Mouse (Mus musculus): ENCODE data around the gene Rnase13. TPM values are rescaled to one million over a fixed set of nuclear protein-coding genes. Genes with fewer than 3 reads are reported as not detected.
"Not testable (repeated sequence)": the region's sequence is repeated elsewhere in the genome, so short reads cannot be mapped to it uniquely, and the experiment has no call there.

The Rnase13 gene
- total and polyA plus RNA-seq, 2 experiments from 2014 or later, result not detected

- Histone ChIP-seq H3K36me3 (ENCODE audit: insufficient read depth, low read length) (no peaks in the 10 kb centered on the region), H3K9ac (replicated peaks; ENCODE audit: low read length, poor library complexity, severe bottlenecking) (no peak overlapping the region), H3K4me3 (ENCODE audit: low read depth, low read length) (no peak overlapping the region), H3K4me1 (ENCODE audit: insufficient read depth, low read length) (no peaks in the 10 kb centered on the region), H3K4me2 (ENCODE audit: low read depth, low read length, poor library complexity, severe bottlenecking) (no peak overlapping the region), H3K9me3 (ENCODE audit: low read length) (no peaks in the 10 kb centered on the region), H3K27me3 (ENCODE audit: insufficient read depth, low read length) (no peaks in the 10 kb centered on the region), H3K27ac (ENCODE audit: low read depth, low read length) (peak overlapping the region; percentile 49; the same call in 1 of the 2 replicates)
- peak; percentile 81 for DNase-seq (ENCODE audit: low spot score)
- WGBS, result 68% methylated on average over 8 of the region's 8 CpGs
- TF ChIP-seq CTCF (IDR thresholded peaks at IDR 0.05), result no peak
- ATAC-seq (ENCODE audit: low FRiP score), result no peak
These were observed 6.9 kb upstream of the Rnase13 start for GRCm38 (mm10) chr14:51929309-51929943.

- H3K27ac ChIP-seq (ENCODE audit: low read depth, low read length); H3K4me2 ChIP-seq (ENCODE audit: low read depth, low read length, poor library complexity, severe bottlenecking); H3K4me3 ChIP-seq (ENCODE audit: low read depth, low read length); H3K27me3 ChIP-seq (ENCODE audit: insufficient read depth, low read length); H3K4me1 ChIP-seq (ENCODE audit: insufficient read depth, low read length); H3K9ac ChIP-seq (replicated peaks; ENCODE audit: low read length, poor library complexity, severe bottlenecking); H3K36me3 ChIP-seq (ENCODE audit: insufficient read depth, low read length); H3K9me3 ChIP-seq (ENCODE audit: low read length); DNase-seq (ENCODE audit: low spot score); ATAC-seq (ENCODE audit: low FRiP score): not testable (repeated sequence)
- 93% methylated on average over 11 of the region's 11 CpGs for WGBS
These were observed 4.4 kb upstream of the Rnase13 start for GRCm38 (mm10) chr14:51926930-51927329.

GRCm38 (mm10) chr14:51923492-51923891, 919 bp upstream of the Rnase13 start:
- Histone ChIP-seq H3K9ac (replicated peaks; ENCODE audit: low read length, poor library complexity, severe bottlenecking) (no peak overlapping the region), H3K4me3 (ENCODE audit: low read depth, low read length) (no peak overlapping the region), H3K9me3 (ENCODE audit: low read length) (no peaks in the 10 kb centered on the region), H3K27me3 (ENCODE audit: insufficient read depth, low read length) (no peaks in the 10 kb centered on the region), H3K4me2 (ENCODE audit: low read depth, low read length, poor library complexity, severe bottlenecking) (no peak overlapping the region), H3K27ac (ENCODE audit: low read depth, low read length) (no peak overlapping the region), H3K4me1 (ENCODE audit: insufficient read depth, low read length) (no peaks in the 10 kb centered on the region), H3K36me3 (ENCODE audit: insufficient read depth, low read length) (no peaks in the 10 kb centered on the region)
- ATAC-seq (ENCODE audit: low FRiP score), result no peak
- DNase-seq (ENCODE audit: low spot score), result no peak
- no peak for TF ChIP-seq CTCF (IDR thresholded peaks at IDR 0.05)
- 83% methylated on average over 4 of the region's 4 CpGs for WGBS

- H3K36me3 ChIP-seq (ENCODE audit: insufficient read depth, low read length), result no peaks in the 10 kb centered on the region
- ATAC-seq (ENCODE audit: low FRiP score), result no peak
- no peak for TF ChIP-seq CTCF (IDR thresholded peaks at IDR 0.05)
- no peak overlapping the region for H3K4me3 ChIP-seq (ENCODE audit: low read depth, low read length)
- 83% methylated on average over 2 of the region's 2 CpGs for WGBS
- no peaks in the 10 kb centered on the region for H3K27me3 ChIP-seq (ENCODE audit: insufficient read depth, low read length)
- no peaks in the 10 kb centered on the region for H3K9me3 ChIP-seq (ENCODE audit: low read length)
- H3K4me1 ChIP-seq (ENCODE audit: insufficient read depth, low read length), result no peaks in the 10 kb centered on the region
- DNase-seq (ENCODE audit: low spot score), result no peak
- no peak overlapping the region for H3K27ac ChIP-seq (ENCODE audit: low read depth, low read length)
- no peak overlapping the region for H3K4me2 ChIP-seq (ENCODE audit: low read depth, low read length, poor library complexity, severe bottlenecking)
- no peak overlapping the region for H3K9ac ChIP-seq (replicated peaks; ENCODE audit: low read length, poor library complexity, severe bottlenecking)
These were observed 337 bp upstream of the Rnase13 start for GRCm38 (mm10) chr14:51922910-51923309.

GRCm38 (mm10) chr14:51921759-51922570, 608 bp downstream of the Rnase13 start:
- Histone ChIP-seq H3K9me3 (ENCODE audit: low read length) (no peaks in the 10 kb centered on the region), H3K27ac (ENCODE audit: low read depth, low read length) (peak overlapping the region; percentile 43; the same call in 1 of the 2 replicates), H3K27me3 (ENCODE audit: insufficient read depth, low read length) (no peaks in the 10 kb centered on the region), H3K4me2 (ENCODE audit: low read depth, low read length, poor library complexity, severe bottlenecking) (no peak overlapping the region), H3K4me1 (ENCODE audit: insufficient read depth, low read length) (no peaks in the 10 kb centered on the region), H3K36me3 (ENCODE audit: insufficient read depth, low read length) (no peaks in the 10 kb centered on the region), H3K4me3 (ENCODE audit: low read depth, low read length) (no peak overlapping the region), H3K9ac (replicated peaks; ENCODE audit: low read length, poor library complexity, severe bottlenecking) (no peak overlapping the region)
- ATAC-seq (ENCODE audit: low FRiP score) (peak; percentile 82), DNase-seq (ENCODE audit: low spot score) (peak; percentile 79)
- WGBS, result 72% methylated on average over 16 of the region's 16 CpGs
- TF ChIP-seq CTCF (IDR thresholded peaks at IDR 0.05), result no peak

GRCm38 (mm10) chr14:51918966-51919365, 3.6 kb downstream of the Rnase13 start:
- Histone ChIP-seq H3K4me1 (ENCODE audit: insufficient read depth, low read length) (no peaks in the 10 kb centered on the region; the same call in 1 of the 2 replicates), H3K9ac (replicated peaks; ENCODE audit: low read length, poor library complexity, severe bottlenecking) (no peak overlapping the region), H3K9me3 (ENCODE audit: low read length) (no peaks in the 10 kb centered on the region), H3K27ac (ENCODE audit: low read depth, low read length) (no peak overlapping the region), H3K4me2 (ENCODE audit: low read depth, low read length, poor library complexity, severe bottlenecking) (no peak overlapping the region), H3K36me3 (ENCODE audit: insufficient read depth, low read length) (no peaks in the 10 kb centered on the region), H3K4me3 (ENCODE audit: low read depth, low read length) (no peak overlapping the region), H3K27me3 (ENCODE audit: insufficient read depth, low read length) (no peaks in the 10 kb centered on the region; the same call in 1 of the 2 replicates)
- no peak for TF ChIP-seq CTCF (IDR thresholded peaks at IDR 0.05)
- ATAC-seq (ENCODE audit: low FRiP score), result no peak
- WGBS, result 89% methylated on average over 4 of the region's 4 CpGs
- DNase-seq (ENCODE audit: low spot score), result no peak

Data from midbrain, postnatal 0 days (tissue).